Mouse (Mus musculus) adrenal gland, adult 18-20 months (tissue): ENCODE results near the gene Lrrc4. TPM values are rescaled to one million over a fixed set of nuclear protein-coding genes. Genes with fewer than 3 reads are reported as not detected.

Source experiments
- DNase-seq, 2 experiments: peaks; one replicate each; pipeline ENCODE4 v3.0.0; 2021 to 2022; ENCODE audit warnings: low spot score in 2 of 2
- total RNA-seq, 2 experiments: library from RNA; stranded (reverse); gene quantifications; 1 replicate in 1 of 2; 2 replicates in 1 of 2; pipeline ENCODE4 v1.2.3; 2021

The Lrrc4 gene
- total RNA-seq, 2 experiments from 2014 or later: 10.2 to 12.0 TPM

DNA sequence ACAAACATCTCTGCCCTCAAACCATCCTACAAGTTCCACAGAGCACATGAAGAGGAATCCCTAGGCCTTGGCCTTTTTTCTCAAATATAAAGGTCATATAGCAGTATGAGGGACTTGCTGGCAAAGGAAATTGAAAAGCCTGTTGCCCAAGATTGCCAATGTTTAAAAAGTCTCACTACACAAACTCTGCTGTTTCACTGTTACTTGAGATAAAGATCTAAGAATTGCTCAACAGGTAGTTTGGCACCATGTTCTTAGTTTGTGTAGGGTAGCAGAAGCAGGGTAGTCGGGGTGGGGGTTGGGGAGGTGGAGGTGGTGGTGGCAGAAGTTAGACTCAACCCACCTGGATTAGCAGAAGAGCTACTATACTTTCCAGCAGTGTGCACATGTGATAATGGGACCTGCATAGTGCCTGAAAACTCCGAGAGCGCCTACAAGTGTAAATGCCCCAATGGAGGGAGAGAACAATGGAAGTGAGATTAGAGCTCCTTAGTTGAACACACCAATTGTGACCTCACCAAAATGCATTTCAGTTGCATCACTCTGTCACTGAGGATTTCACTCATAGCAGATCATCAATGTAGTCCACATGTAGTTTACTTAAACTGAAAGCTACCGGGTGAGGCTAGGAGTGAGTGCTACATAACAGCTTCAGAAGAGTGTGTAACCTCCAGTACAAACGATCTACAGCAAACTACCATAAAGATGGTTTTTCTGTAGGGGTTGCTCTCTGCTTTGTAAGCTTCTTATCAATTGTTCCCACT lies 97.5 kb downstream of the Lrrc4 start:
- no peak for DNase-seq

GRCm38 (mm10) chr6:28731246-28731645 lies 100.3 kb downstream of the Lrrc4 start:
- no peak for DNase-seq

DNA sequence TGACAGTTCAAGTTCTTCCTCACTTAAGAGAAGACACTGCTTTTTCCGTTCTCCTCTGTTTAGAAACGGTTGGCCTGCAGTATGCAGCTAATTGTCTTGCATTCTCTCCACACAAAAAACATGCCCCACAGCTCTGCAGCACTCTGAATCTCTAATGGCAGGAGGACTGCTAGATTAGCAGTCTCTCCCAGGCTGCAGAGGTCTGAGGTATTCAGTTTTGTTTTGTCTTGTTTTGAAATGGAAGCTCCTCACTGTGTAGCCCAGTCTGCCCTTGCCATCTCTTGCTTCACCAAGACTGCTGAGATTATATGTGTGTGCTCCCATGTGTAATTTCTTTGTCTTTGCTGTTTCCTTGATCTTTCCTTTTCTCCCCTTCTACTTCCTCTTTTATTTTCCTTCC lies 101.9 kb downstream of the Lrrc4 start:
- no peak for DNase-seq

DNA sequence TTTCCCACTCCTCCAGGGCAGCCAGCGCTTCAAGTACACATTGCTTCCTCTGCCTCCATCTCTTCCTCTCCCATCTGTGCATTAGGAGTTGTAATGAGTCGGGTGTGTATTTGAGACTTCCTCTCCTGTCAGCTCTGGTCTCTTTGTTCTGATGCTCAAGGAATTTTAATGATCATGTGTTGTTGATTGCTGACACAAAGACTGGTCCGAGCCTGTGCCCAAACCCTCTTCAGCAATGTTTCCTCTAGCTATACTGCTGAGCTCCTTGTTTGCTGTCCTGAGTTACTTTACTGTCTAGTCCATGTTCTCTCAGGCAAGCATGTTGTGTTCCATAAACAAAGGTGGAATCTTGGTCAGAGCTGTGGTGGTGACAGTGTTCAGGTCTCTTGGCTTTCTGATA lies 102.3 kb downstream of the Lrrc4 start:
- no peak for DNase-seq

DNA sequence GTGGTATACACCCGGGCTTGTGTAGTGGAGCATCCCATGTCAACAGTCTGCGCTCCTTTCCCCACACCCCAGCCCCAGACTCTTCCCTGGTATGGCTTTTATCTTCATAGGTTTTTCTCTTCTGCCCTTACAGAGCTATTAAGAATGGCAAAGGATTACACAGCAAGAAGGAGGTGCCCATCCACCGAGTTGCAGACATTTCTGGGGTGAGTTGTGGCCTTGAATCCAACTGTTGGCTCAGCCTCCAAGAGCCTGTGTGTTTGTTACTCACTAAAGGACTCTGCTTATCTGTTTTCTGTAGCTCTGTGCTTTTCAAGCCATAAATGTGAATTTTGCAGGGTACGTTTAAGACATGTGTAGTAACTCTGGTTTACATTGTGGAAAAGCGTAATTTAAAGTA lies 106.8 kb downstream of the Lrrc4 start:
- peak in 1 of 2 experiments; percentile 14 for DNase-seq

DNA sequence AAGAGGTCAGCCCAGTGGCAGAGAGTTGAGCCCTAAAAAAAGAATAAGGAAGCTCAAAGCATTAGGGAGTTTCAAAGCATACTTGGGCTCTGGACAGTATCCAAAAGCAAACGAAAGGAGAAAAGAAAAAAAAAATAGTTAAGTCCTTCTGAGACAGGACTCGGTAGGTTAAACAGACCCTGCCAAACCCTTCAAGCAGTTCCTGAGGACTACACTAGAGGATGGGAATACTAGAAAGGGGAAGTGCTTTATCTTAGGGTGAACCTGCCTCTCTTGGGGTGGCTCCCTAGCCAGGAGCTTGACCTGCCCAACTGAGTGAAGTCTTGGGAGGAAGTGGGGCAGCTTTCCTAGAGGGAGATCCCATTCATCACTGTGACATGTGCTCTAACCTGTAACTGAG lies 108.5 kb downstream of the Lrrc4 start:
- DNase-seq: no peak

GRCm38 (mm10) chr6:28720391-28721171 lies 111.0 kb downstream of the Lrrc4 start:
- no peak for DNase-seq

GRCm38 (mm10) chr6:28717845-28718237 lies 113.7 kb downstream of the Lrrc4 start:
- no peak for DNase-seq

GRCm38 (mm10) chr6:28717203-28717844 lies 114.2 kb downstream of the Lrrc4 start:
- no peak for DNase-seq

- DNase-seq: no peak
These were observed 121.5 kb downstream of the Lrrc4 start for GRCm38 (mm10) chr6:28710035-28710434.

DNA sequence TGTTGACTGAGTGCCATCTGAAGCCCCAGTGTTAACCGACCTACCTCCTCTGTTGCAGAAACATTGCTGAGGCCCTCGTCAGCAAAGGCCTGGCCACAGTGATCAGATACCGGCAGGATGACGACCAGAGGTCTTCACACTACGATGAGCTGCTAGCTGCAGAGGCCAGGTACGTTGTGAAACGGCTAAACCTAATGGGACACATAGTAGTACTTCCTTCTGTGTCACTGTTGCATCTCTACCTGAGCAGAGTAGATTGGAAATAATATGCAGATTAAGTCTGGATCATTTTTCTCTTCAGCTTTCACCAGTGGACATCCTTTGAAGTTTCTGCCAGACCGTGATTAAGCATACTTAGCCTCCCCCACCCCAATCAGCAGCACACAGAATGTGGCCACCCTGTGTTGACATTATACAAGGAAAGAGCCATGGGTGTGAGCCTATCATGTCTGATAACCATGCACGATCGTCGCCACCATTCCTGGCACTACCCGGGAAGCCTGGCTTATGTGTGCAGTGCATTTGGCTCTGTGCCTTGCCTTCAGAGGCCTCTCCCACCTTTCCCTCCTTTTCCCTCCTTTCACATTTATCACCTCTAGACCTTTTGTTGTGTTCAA lies 124.5 kb downstream of the Lrrc4 start:
- DNase-seq: no peak

DNA sequence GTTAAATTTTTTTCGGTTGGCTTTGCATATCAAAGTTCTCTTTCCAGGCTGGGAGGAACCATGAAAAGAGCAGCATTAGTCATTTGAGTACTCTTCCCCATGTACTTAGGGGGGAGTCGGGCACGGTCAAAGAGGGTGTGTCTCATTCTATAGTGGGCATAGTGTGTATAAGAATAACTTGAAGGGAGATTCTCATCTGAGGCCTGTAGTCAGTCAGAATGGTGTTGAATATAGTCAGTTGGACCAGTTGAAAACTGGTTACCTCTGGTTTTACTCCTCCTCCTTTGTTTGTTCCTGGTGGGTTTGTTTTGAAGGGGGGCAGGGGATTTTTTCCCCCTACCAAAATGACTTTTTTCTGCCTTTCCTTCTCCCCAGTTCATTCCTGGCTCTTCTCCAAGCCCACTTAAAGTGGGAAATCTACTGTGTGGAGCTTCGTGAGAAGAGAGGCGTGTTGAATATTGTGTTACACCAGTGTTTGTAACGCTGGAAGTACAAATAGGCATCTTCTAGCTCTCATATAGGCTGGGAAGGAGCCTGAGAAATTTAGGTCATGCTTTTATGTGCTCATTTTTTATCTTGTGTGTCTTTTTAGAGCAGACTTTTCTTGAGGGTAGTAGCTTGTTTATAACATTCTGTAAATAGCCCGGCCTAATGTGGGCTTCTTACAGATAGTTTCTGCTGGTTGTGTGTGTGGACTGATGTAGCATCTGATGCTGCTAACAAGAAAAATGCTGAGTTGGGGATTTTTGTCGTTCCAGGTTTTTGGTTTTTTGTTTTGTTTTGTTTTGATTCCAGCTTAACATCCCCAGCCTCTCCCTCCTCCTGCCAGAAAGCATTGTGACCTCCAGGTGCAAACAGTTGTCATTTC lies 125.2 kb downstream of the Lrrc4 start:
- no peak for DNase-seq

DNA sequence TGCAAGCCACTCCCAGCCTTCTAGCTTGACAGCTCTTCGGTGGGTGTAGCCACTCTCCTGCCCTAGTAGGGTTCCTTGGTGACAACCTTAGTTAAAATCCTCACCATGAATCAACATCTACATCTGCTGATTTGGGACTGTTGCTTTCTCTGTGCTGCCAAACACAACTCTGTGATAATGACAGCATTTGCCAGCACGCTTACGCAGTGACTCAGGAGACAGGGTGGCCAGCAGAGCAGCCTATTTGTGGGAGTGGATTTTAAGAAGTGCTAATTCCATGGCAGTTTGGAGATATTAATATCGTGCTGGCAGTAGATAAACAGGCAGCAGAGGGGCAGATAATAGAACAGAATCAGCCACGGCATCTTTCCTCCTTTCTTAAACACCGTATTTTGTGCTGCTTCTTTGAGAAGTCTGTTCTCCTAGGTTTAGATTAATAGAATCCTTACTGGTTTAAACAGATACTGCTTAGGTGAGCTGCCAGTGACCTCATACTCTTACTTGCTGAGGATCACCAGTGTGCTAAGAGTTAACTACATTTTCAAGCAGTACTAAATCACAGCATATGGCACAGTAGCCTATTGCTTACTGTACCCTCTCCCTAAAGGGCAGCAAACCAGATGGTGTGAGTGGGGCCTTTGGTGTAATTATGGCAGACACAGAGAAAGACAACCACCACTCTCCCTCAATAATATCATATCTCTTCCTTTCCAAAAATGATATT lies 126.0 kb downstream of the Lrrc4 start:
- DNase-seq: no peak

- DNase-seq: no peak
These were observed 126.9 kb downstream of the Lrrc4 start for GRCm38 (mm10) chr6:28704612-28705011.

DNA sequence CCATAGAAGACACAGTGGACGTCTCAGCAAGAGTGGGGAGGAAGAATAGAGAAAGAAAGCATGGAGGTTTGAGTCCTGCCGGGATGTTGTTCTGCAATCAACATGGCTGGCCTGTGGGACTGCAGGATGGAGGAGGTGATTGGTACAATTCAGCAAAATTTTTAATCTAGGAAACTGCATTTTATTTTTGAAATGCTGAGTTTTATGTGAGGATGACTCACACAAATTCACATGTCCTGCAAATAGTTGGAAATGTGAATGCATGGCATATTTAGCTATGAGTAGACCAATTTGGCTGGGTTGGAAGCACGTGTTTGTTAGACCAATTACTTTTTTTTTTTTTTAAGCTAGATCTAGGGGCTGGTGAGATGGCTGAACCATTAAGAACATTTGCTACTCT lies 134.3 kb downstream of the Lrrc4 start:
- no peak for DNase-seq

DNA sequence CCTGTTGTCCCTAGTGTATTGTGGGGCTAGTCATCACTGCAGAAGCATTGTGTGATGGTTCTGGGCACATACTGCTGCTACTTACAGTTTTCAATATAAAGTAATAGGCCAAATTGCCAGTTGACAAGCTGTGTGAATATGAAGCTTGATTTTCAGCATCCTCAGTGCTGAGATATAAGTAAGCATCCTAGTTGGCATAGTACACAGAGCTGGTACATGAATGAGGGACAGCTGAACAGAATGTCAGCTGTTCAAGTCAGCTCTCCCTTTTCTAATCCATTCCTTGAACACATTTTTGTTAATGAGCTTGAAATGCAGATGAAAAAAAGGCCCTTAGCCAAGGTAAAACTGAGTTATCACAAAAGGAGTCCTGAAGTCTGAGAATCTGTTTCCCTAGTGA lies 138.9 kb downstream of the Lrrc4 start:
- no peak for DNase-seq

DNA sequence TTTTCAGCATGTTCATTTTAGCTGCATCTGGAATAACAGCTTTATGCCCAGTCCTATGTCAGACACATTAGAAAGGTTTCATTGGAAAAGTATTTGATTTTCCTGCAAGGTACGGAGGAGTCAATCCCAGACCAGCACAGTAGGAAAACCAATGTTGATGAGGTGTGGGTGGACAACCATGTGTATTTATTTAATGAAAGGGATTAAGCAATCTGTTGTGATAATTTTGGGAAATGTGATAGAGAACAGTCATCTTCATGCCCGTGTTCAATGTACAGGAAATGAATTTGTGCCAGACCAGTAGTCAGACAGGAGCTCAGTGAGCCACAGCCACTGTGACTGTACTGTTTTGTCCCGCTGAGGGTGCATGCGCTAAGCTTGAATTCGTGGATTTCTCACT lies 143.8 kb downstream of the Lrrc4 start:
- DNase-seq: no peak

DNA sequence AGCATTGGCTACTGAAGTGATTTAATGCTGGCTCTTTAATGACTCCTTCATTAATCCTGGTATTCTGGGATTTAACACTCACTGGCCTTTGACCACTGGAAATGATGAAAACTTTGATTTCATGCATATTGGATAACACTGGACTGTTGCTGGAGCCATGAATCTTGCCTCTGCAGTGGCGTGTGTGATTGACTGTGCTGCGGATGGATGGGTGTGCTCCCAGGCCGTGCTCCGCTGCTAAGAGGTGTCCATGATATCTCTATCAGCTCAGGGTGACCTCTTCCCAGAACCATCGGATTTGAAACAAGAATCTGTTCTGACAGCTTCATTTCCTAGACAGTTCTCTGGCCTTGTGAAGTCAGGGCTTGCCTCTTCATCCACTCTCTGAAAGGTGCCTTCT lies 145.8 kb downstream of the Lrrc4 start:
- no peak for DNase-seq

DNA sequence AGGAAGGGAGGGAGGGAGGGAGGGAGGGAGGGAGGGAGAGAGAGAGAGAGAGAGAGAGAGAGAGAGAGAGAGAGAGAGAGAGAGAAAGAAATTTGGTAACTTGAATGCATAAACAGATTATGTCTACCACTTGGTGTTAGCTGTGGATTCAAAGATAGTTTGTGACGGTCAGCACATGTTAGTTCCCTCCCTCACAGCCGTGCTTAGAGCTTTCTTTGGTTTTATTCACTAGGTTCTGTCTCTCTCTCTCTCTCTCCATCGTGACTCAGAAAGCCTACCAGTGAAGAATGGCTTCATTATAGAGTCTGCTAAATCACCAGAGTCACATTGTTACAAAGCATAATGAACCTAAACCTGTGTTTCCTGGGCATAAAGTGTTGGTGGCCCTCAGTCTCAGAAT lies 146.5 kb downstream of the Lrrc4 start:
- no peak for DNase-seq
